Mouse (Mus musculus) heart, adult 18-20 months (tissue): ENCODE measurements around the gene Adora2b. TPM values are rescaled to one million over a fixed set of nuclear protein-coding genes. Genes with fewer than 3 reads are reported as not detected.
A peak's percentile ranks its signal among the peaks of the same experiment; 100 is the strongest.

Source experiments
- DNase-seq, 2 experiments: peaks; one replicate each; pipeline ENCODE4 v3.0.0; 2021 to 2022; ENCODE audit warnings: mixed read lengths in 1 of 2
- long read RNA-seq, 2 experiments: library from polyadenylated mRNA; stranded (forward); transcript quantifications; one replicate each; pipeline ENCODE4 v2.0.0; 2021
- total RNA-seq, 2 experiments: library from RNA; stranded (reverse); gene quantifications; 2 replicates each; pipeline ENCODE4 v1.2.3; 2021

The Adora2b gene
- 1 to 10 TPM; 1.2 to 1.6 TPM for total RNA-seq
- long read RNA-seq, experiment 1, partial matches to known transcripts: 0 of 1 reads
- long read RNA-seq, experiment 1, other reads (novel, unspliced or antisense): 0 of 1 reads
- long read RNA-seq, experiment 2, partial matches to known transcripts: 0 of 2 reads
- long read RNA-seq, experiment 2, other reads (novel, unspliced or antisense): 0 of 2 reads

DNA sequence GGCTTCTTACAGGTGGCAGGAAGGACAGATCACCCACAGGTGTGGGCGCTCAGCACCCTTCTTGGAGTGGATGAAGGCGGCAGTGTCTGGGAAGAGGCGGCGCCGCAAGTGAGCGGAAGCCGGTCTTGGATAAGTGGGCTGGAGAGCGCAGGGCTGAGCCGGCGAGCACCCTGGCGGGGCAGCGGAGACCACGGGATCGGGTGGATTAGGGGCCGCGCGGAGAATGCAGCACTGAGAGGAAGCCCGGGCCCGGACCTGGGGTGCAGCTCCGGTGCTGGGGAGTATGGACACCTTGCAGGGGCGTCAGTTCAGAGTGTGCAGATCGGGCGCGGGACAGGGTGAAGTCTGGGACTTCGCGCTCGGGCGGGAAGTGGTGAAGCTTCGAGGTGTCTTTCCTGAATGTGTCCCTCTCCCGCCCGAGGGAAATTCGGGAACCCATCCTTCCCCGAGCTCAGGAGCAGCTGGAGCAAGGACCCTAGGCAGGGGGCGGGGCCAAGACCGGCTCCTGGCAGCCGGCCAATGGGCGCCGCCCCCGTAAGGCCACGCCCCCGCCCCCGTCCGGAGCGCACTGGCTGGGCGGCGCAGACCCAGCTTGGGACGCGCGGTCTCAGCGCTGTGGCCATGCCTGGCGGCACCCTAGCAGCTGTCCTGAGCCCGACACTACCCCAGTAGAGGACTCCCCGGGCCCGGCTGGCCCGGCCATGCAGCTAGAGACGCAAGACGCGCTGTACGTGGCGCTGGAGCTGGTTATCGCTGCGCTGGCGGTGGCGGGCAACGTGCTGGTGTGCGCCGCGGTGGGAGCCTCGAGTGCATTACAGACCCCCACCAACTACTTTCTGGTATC is at the start of gene Adora2b:
Gene Adora2b, plus strand, starts transcription at position 584 of the 844 bp plus-strand sequence.
- DNase-seq: peak; percentile 64 to 67

DNA sequence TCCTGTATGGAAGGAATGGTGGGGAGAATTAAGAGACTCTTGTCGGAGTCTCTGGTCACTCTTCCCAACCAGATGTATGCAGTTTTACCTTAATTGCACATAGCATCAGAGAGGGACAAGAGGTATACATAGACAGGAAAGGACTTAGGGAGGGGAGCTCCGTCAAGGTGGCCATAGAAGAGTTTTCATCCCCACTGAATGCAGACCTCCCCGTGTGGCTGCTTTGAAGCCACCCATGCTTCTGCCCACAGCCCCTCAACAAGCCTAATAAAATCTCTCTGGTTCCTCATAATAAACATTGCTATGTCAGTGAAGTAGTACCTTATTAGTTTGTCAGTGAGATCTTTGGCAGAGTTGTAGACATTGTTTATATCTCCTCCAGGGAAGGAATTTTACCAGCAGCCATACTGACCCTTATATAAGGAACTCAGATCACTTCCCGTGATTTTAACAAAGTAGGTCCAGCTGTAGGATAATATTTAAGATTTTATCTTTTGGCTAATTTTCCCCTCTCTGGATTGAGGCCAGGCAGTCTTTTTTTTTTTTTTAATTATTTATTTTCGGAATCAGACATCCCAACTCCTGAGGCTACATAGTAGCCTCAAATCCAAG is 47.8 kb upstream of the Adora2b start:
- DNase-seq: no peak

DNA sequence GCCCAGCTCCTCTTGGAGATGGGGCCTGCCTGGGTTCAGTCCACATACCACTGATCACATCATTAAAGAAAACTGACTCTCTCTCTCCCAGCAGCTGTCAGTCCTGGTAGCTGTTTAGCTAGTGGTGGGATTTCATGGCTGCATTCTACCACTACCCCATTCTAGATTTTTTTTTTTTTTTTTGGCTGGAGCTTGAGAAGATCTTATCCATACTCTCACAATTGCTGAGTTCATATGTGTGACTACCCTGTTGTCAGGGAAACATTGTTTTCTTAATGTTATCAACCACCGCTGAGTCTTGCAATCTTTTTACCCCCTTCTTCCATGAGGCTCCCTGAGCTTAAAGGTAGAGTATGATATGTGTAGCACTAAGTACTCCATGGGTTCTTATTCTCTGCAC is 46.1 kb upstream of the Adora2b start:
- DNase-seq: no peak

DNA sequence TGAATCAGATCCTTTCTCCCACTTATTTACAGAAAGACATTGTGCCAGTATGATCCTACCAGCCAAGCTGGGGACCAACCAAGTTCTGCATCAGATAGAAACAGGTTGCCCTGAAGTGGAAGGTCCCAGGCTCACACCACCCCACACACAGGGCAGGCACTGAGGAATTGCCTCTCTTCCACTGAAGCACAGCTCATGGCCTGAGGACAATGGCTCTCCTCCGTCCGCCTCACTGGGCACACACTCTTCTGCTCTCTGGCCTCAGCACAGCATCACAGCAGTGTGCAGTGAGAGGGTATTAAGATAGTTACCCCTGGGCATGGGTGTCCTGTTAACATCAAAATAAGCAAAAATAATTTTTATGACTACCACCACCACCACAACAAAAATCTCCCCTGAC is 39.7 kb upstream of the Adora2b start:
- DNase-seq: no peak

DNA sequence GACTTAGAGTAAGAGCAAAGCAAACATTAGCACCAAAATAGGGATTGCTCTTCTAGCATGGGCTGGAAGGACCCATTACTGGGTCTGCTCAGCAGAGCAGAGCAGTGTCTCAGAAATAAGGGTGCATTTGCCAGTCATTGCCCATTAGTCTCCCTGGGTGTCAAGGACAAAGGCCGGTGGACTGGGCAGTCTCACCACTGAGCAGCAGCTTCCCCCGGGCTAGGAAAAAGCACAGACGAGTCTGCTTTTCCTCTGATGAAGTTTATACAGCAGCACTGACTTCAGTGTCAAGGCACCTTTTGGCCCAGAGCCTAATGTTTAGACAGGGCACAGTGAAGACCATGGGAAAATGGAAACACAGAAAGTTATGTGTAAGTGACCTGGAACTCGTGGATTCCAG is 38.9 kb upstream of the Adora2b start:
- DNase-seq: no peak

DNA sequence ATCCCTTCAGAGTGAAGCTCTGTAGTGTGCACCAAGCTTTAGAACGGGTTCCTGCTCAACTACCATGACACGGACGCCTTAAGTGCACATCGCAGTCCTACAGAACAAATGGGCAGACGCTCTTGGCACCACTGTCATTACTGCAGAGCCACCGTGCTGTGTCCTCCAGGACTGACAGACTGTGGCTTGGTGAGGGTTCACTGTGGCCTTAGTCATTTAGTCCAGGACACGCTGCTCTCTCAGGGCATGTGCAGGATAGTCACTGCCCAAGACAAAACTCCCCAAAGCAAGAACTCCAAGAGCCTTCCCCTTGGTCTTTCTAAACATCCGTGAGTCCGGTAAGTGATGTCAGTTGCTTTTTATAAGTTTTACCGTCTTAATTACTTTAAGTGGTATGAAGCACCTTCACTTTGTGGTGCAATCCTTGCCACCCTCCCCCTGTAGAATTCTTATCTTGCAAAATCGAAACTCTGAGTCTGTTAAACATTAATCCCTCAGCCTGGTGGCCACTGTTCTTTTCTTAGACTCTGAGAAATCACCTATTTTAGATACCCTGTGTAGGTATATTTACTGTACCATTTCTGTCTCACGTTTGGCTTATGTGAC is 35.3 kb upstream of the Adora2b start:
- DNase-seq: no peak

DNA sequence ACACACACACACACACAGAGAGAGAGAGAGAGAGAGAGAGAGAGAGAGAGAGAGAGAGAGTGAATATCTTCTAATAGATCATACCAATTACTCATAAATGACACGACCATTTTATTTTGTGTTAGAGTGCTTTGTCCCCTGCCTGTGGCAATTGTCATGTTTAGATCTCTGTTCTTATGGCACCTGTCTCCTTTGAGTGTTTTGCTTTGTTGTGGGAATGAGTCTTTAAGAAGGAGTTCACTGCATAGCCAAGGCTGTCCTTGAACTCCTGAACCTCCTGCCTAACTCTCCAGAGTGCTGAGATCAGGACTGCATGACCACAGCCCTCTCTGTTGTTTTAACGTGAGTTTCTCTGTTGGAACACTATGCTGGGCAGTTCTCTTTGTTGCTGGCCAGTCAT is 33.7 kb upstream of the Adora2b start:
- no peak for DNase-seq

DNA sequence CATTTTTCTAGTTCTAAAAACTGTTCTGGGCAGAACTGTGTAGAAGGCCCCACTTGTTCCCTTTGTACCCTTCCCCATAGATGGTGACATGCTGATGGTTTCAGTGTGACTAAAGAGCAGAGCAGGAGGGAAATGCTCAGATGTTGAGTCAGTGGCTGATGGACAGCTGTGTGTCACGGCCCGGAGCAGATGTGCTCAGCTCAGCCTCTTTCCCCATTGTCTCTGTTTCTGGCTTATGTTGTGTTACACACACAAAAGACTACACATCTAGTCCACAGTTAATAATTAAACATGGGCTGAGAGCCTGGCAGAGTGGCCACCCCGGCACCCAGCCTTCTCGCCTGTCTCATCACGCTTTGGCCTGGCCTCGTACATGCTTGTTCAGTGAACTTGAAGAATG is 31.0 kb upstream of the Adora2b start:
- DNase-seq: no peak

DNA sequence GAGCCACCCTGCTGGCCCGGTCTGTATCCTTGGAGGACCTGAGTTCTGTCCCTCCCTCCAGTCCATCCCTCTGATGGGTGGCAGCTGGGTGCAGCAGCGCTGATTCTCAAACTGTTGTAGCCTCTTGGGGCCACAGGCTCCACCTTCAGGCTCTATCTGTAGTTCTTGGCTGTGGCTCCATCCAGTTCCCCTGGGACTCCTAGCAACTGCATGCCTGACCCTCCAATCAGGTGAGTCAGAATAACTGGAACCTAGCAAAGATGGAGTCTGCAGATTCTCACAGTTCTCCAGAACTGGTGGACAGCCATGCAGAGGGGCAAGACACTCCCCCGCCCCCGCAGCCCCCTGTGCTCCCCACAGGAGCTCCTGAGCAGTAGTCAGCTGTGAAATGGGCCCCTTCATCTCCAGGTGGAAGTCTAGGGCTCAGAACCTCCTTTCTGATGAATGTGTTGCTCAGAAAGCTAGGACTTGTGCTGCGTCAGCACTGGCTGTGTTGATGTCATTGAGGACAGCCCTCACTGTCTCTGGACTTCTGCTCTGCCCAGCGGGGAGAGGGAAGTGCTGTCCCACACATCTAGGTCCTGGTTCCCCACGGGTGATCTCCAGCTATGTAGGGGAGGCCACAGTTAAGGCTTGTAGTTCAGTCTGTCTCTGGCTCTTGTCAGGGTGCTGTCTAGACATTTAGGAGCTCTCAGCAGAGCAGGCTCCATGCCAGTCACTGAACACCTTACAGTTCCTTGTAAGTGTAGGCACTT is 27.9 kb upstream of the Adora2b start:
- peak; percentile 48 to 57 for DNase-seq

DNA sequence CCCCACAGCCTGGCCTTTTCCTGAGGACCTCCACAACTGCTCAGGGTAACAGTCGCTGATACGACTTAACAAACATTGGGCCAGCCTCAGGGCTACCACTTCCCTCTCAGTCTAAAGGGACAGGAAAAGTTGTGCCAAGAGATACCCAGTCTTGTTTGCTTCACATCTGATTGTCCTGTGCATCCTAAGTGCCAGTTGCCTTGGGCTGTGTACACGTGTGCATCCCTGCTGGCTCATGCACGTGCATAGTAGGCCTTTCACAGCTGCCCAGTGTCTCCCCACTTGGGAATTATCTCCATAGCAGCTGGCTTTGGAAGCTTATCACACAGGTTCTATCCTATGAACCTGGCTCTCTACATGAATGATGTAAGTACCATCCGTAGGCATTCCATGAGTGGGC is 25.4 kb upstream of the Adora2b start:
- DNase-seq: no peak

DNA sequence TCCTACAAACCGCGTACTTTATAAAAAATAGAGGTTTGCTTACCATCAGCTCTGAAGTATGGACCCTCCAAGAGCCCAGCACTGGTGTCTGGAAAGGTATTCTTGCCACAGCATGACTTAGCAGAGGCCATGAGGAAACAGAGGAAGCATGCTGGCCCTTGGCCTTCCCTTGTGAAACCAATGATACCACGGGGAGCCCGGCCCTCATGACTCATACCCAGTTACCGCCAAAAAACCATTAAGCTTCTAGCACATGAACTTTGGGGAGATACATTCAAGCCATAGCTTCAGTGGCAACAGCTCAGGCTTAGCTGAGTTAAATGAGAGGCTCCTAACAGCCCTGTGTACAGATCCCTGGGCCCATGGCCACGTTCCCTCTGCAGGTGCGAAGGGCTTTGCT is 24.8 kb upstream of the Adora2b start:
- peak; percentile 60 to 73 for DNase-seq

DNA sequence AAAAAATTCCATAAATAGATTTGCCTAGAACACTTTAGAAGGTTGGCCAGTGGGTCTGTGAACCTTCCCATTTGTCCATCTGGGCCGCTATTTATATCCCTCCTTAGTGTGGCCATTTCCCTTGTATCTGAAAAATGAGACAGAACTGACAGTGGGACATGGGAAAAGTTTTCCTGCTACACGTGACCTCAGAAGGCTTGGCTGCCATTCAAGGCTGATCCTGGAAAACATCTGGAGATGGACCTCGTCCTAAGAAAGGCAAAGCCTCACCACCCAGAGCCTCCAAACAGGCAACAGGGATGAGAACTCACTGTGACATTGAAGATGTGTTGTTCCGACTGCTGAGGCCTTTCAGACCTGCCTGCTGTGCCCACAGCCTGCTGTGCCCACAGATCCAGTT is 24.0 kb upstream of the Adora2b start:
- peak; percentile 56 to 62 for DNase-seq

DNA sequence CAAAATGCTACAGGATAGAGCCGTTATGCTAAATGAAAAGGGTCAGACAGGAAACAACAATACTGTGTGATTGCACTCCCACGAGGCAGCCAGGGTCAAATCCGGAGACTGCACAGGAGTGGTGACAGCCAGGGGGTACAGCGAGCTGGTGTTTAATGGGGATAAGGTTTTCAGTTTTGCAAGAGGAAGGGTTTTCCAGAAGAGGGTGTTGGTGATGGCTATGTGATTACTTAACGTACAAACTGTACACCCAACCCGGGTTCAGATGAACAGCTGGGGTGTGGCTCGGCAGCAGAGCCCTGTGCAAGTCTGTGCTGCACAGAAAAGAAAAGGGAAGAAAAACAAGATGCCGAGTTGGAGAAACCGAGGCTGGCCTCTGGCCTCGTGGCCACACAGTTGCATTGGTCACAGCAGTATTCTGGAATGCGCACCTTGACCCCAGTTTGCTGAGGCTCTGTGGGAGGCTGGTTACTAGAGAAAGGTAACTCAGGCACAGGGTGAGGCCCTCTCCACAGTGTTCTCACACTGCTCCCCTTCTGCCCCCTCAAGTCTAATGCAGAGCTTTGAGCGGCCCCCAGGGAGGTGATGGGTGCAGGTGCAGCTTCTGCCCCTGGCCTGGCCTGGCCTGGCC is 8.0 kb upstream of the Adora2b start:
- no peak for DNase-seq

DNA sequence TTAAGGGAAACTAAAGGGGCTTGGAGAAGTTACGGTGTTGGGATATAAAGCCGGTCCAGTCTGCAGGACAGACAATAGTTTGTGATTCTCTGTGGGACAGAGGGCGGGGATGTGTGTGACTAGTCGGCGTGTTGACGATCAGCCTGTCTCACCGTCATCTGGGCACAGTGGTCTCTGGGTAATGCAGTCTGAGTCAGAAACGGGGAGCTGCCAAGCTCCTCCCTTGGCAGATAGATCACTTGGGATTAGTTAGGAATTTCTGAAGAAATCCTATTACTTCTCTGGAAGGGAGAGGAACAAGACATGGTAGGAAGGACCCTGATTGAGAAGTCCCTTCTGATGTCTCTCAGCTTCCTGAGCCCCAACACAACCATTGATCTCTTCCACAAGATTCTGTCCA is 4.9 kb upstream of the Adora2b start:
- no peak for DNase-seq

DNA sequence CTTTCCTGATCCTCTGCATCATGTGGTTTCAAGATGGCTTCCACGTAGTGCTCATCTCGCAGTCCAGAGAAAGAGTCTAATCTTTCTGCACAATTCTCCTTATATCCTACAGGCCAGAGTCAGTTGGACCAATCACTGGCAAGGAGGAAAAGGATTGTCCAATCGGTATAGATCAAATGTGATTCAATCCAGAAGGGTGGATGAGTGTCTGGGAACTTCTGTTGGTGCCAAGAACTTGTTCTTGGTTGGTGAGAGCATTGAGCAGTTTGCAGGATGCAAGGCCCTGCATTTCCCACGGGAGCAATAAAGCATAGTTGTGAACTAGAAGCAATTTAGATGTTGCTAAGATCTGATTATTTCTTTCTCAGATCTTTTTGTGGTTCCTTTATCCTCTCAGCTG is 4.3 kb upstream of the Adora2b start:
- no peak for DNase-seq

DNA sequence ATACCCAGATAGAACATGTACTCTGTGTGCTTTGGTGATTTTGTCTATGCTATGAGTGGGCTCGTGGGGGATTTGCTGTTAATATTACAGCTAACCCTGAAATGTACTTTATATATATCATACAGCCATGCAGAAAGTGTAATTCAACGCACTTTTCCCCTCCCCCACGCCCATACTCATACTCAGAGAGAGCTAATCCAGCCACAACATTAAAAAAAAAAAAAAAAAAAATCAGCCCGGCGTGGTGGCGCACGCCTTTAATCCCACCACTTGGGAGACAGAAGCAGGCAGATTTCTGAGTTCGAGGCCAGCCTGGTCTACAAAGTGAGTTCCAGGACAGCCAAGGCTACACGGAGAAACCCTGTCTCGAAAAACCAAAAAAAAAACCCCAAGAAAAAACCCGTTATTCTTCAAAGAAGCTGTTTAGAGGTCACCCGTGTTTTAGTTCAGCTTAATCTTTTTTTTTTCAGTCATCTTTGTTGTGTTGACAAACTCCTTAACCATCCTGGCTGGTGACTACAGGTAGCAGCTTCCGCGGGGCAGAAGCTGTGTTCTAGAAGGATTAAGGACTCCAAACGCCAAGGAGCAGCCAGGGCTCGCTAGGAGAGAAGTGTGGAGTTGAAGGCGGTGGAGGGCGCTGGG is 904 bp upstream of the Adora2b start:
- no peak for DNase-seq

DNA sequence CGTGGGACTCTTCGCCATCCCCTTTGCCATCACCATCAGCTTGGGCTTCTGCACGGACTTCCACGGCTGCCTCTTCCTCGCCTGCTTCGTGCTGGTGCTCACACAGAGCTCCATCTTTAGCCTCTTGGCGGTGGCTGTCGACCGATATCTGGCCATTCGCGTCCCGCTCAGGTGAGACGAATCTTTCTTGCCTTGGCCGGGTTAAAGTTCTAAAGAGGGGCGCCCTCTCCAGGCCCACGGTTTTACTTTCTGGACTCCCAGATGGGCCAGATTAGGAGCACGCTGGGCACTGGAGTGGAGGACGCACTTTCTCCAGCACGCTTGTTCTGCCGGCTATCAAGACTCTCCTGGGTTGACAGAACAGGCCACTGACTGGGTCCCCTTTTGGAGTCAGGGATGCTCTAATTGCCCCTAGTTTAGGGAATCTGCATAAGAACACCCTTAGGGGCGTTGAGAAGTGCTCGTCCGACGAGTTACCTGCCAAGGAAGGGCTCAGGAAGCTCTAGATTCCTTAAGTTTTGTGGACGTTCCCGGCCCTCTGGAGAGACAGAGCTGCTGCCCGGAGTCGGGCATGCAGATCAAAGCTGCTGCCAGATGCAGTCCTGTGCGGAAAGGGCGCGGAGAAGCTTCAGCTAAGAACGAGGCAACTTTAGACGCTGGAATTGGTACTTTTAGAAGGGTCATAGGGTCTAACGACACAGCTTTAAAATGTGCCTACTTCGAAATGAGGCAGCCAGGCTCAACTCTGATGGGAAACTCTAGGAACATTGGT is 668 bp downstream of the Adora2b start:
- peak; percentile 16 to 44 for DNase-seq

DNA sequence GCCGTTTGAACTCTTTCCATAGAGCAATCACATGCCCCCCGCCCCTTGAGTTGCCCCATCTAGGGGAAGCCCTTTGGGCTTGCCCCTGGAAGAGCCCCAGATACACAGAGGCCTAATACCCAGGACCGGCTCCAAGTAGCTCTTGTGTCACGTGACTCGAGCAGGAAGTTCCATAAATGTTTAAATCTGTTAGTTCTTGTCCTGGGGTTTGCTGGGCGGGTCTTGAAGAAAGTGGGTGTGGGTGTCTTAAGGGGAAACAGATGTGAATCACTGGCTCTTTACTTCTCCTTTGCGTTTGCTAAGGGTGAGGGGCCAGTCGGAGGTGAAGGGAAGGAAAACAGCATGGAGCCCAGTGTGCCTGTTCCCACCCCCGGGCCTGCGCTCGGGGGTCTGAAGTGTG is 2.3 kb downstream of the Adora2b start:
- DNase-seq: peak; percentile 47 to 58

DNA sequence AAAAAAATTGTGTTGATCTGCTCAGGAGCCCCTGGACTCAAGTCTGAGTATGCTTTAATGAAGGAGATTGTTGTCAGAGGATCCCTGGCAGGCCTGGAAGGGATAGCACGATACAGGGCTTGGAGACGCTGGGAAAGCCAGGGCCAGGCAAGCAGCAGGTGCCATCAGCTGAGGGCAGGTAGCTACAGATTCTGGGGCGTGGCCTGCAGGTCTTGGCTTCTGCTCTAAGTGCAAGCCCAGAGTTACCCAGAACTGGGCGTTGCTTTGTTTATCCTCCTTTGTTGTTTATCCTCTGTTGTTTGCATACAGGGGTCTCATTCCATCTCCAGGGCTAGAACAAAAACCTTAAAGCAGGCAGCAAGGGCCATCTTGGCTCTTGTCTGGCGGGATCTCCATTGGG is 4.6 kb downstream of the Adora2b start:
- no peak for DNase-seq

DNA sequence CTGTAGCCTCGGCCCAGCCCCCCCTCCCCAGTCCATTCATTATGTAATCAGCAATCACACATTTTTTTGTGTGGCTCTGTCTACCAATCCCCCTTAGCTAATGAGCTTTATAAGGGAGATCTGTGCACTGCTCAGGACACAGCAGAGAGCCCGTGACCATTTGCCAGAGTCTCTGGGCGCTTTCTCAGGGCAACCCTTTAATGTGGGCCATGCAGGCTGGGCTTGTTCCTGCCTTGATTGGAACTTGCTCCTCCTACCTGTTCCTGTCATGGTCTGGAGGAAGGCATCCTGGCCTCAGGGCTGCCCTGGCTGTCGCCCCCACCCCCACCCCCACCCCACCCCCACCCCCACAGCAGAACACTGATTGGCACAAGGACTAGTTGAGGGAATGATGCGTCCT is 10.4 kb downstream of the Adora2b start:
- no peak for DNase-seq

DNA sequence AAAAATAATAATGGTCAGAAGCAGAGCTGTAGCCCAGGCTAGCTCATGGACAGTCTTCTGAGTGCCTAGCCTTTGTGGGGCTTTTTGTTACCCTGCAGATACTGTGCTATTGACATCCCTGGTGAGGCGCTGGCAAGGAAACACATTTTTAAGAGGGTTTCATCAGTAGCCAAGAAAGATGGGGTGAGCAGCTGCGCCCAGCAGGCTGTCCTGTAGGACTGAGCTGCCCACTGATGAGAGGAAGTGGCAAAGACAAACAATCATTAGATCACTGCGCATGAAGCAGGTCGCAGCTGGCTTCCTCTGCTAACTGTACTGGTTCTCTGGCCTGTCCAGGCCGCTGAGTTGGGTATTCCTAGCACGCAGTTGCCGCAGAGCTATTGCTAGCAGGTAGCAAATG is 14.8 kb downstream of the Adora2b start:
- DNase-seq: no peak
